Mouse (Mus musculus) gastrocnemius, adult 8-10 months (tissue): Measurements from ENCODE around the gene Slfn5. TPM values are rescaled to one million over a fixed set of nuclear protein-coding genes. Genes with fewer than 3 reads are reported as not detected.
"Not testable (repeated sequence)": the region's sequence is repeated elsewhere in the genome, so short reads cannot be mapped to it uniquely, and the experiment has no call there.

ENCODE experiments used
- DNase-seq, 2 experiments: peaks; one replicate each; pipeline ENCODE4 v3.0.0; 2022; ENCODE audit warnings: low spot score in 2 of 2
- total RNA-seq, 4 experiments: library from RNA; stranded (reverse); gene quantifications; 2 replicates each; pipeline ENCODE4 v1.2.4; 2022

Gene Slfn5
- 10 to 100 TPM; 10.1 to 16.3 (median 12.4) TPM for total RNA-seq

DNA sequence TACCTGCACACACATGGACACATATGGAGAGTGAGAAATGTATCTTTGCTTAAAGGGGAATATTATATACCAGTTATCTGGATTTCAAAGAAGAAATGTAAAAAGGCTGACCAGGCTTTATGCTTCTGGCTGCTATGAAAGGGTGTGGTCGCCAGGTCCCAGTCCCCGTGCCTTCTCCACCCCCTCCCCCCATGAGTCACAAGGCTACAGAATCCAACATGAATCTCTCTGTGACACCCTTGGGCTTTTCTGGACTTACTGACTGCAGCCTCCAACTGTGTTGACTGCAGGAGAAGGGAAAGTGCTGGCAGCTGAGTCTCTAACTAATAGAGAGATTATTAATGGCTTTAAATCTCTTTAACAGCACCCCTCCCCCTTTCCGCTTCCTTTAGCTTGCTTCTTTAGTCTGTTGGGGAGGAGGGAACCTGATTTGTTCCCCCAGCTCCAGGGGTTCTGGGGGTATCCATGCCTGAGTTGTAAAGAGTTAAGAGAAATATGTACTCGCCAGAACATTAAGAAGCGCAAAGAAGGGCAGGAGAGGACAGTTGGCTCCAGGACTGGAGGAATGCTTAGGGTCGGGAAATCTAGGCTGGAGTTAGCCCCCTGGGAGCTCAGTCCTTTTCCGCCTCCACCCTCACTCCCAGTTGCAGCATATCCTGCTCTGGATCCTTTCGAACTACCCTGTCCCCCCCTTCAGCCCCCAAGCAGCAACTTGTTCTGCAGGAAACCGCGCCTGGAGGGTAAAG, at the start of gene Slfn5:
Slfn5 (plus strand) TSS at position 614 of the 746 bp plus-strand sequence.
- DNase-seq = peak; percentile 31 to 54

DNA sequence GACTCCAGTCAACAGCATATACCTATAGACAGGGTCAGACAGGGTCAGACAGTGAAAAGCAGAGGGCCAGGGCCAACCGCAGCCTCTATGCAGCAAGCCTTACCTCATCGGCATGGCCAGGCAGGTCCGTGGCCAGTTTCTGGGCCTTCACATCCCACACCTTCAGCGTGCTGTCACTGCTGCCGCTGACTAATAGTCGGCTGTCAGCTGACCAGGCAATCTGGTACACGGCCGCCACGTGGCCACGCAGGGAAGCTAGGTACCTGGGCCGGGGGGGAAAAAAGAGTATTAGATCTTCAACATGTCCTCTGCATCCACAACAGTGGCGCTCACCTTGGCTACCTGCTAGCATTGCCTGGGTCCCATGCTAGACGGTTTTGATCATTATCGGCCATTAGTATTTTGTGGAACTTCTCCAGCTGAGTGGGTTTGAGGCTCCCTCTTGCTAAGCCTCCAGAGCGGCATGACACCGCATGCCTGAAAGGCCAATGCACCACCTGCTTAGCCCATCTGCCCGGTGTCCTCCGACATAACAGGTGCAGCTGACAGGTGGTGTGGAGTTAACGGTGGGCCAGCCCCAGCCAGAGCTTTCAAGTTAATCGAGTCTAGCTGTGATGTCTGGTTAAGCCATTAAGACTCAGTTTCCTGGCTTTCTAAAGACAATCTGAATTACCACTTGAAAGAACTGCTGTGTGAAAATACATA, 49.4 kb upstream of the Slfn5 start:
- no peak for DNase-seq

DNA sequence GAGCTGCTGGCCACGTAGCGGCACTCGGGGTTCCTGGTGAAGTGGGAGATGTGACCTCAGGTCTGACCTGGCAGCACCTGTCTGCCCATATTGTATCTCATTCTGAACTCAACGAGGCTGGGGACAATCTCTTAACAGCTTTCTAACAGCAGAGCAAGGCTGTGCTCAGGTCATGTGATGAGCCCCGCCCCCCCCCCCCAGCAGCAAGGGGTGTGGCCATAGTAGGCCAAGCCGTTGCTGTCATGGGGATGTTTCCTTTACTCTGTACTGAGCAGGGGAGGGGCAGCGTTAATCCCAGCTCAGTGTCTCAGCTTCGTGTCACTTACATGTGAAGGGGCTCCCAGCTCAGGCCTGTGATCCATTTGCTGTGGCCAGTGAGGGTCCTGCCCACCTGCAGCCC, 46.2 kb upstream of the Slfn5 start:
- no peak for DNase-seq

DNA sequence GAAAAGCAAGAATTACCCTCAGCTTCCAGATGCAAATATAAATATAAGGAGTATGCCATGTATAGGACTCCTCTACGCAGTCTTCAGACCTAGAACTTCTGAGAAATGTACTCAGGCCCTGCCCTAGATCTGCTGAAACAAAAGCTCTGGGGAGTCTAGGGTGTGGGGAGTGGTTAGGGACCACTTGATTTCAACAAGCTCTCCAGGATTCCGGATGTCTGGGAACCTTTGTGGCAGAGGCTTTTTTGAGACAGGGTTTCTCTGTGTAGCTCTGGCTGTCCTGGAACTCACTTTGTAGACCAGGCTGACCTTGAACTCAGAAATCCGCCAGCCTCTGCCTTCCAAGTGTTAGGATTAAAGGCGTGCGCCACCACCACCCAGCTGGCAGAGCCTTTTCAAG, 45.3 kb upstream of the Slfn5 start:
- no peak for DNase-seq

DNA sequence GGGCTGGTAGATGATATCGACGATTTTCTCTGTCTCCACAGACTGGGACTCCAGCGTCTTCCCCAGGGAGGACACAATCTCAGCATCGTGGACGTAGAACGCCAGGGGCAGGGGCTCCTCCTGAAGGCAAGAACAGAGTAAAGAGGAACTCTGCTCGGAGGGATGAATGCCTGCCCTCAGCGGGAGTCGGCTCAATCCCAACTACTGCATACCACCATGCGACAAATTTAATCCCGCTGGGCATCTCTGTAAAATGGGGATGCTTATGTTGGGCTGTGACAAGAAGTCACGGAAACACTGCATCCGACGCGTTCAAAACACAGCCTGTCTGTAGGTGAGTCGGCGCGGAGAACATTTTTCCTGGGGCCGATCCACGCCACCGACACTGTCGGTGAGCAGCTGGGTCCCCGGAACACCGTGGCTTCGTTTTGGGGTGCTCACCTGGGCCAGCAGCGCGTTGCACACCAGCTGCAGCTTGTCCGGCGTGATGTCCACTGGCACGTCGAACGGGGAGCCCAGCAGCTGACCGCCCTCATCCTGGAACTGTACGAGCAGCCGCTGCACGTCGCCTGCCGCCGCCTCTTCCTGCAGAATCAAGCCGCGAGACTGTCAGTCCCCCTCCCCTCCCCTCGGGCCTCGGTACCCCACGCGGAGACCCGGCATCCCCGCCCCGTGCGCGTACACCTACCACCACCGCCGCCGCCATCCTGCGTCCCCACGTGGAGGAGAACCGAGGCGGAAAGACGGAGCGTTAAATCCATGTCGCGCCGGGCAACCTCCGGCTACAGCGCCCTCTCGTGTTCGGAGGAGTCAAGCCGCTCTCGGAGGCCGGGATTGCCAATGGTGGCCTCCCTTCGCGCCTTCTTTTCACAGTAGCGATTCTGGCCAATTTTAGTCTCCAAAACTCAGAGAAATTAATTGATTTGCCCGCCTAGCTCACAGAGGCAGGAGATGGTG, 43.2 kb upstream of the Slfn5 start, which contains the start of gene Nle1:
Nle1 (minus strand) TSS at position 761 of the 957 bp plus-strand sequence.
- DNase-seq = peak; percentile 82 to 83

DNA sequence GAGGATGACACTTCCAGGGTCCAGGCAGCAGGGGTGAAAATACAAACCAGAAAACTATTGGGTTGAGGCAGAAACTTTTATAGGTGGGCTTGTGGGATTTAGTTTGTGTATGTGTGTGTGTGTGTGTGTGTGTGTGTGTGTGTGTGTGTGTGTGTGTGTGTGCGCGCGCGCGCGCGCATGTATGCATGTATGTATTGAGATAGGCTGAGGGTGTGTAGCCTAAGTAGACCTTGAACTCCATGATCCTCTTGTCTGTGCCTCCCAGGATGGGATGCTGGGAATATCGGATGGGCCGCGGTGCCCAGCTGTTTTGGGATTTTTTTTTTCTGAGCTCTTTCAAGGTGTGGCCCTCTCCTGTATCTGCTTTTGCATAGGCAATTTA, 42.5 kb upstream of the Slfn5 start:
- no peak for DNase-seq

DNA sequence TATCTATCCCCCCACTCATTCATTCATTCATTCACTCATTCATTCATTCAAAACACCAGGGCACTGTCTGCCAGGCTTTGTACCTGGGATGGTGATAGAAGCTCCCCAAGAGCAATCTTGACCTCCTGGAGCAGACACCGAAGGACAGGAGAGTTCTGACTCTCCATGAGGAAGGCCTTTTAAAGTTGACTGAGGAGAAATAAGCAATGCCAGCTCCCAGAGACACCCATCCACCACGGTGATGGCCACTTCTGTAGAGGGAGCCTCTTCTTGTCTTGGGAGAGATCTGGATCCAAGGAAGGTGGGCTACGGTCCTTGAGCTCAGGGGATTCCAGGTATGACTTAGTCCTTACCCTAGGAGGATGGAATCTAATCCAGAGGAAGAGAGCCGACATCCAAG, 40.9 kb upstream of the Slfn5 start, which contains the start of gene Unc45b:
Unc45b (plus strand) TSS at position 301 of the 400 bp plus-strand sequence.
- no peak for DNase-seq

DNA sequence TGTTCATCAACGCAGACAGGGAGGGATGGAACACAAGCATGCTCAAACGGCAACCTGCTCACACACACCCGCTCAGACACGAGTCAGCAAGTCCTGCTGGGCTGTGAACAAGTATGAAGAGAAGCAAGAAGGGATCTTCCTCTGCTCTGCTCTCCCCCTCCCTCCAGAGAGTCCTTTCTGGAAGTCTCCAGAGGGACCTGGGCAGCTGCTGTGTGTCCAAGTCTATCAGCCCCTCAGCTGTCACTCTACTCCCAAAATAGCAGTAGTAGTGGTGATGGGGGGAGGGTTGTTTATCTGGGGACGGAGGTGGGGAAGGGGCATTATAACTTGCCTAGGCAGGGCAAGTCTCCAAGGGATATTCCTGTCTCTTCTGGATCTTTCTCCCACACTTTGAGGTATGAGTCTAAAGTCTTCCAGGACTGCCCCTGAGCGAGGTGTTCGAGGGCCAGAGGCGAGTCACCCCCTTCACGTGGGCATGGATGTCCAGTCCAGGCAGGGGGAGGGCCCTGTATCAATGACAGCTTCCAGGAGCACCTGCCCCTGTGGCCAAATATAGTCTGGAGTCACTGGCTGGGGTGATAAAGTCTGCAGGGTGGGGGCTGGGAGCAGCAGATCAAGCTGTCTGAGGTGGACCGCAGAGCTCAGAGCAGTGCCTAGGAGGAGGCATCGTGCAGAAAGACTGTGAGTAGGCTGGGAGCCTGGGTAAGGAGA, 40.3 kb upstream of the Slfn5 start:
- peak; percentile 80 to 87 for DNase-seq

DNA sequence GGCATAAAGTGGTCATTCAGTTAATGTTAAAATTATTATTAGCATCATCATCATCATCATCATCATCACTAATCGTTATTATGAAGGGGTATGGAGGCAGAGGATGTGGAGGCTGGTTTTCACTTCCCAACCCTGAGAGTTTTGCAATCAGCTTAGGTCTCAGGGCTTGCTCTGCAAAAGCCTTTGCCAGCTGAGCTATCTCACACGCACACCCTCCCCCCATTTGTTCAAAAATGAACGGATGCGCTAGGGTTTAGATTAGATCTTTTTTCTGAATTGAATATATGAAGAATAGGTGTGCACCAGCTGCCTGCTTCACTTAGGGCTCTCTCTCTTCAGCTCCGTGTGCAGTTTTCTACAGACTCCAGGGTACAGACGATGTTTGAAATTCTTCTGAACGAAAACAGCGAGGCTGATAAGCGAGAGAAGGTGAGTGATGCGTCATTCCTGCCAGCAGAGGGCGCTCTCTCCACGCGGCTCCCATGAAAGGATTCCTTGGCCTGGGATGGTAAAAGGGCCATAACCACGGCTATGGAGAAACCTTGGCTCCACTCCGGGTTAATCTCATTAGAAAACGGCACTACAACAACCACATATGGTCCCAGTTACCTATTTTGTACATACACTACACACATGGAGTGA, 36.3 kb upstream of the Slfn5 start:
- peak; percentile 34 to 38 for DNase-seq

DNA sequence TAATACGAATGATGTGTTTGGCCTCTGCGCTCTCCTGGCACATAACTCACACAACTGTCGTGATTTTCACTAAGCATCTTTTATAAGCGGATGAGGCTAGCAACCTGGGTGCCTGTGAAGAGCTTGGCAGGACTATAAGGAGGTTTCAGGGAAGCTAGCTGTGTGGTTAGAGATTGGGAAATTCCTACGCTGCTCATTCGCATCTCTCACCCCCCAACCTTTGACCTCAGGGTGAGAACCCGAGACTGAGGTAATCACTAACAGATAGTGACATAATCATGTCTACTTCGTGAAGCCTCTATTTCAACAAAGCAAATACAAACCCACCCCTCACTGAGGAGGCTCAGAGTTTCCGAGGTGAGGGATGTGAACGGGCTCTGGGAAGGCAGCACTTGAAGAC, 30.4 kb upstream of the Slfn5 start:
- no peak for DNase-seq

DNA sequence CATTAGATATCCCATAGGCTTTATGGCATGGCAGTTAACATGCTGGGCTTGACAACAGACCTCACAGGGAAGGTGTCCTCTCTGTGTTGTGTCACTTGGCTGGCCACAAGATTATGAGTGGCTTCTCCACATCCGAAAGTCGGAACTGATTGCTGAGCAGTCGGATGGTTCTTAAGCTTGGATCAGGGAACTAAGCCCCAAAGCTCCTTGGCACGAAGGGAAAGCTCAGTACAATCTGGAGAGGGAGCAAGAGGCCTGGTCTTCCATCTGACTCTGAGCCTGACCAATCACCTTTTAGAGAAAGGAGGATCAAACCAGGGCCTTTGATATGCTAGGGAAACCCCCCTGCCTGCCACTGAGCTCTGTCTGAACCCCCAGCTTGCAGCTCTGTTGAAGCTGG, 29.5 kb upstream of the Slfn5 start:
- DNase-seq = no peak

DNA sequence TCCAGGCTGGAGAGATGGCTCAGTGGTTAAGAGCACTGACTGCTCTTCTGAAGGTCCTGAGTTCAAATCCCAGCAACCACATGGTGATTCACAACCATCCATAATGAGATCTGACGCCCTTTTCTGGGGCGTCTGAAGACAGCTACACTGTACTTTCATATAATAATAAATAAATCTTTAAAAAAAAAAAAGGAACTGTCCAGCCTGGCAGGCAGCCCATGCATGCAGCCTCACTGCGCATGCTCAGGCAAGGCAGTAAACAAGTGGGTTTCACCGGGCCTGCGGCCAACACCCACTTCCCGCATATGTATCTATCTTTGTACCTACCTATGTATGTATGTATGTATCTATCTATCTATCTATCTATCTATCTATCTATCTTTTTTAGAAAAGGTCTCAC, 27.2 kb upstream of the Slfn5 start:
- DNase-seq = not testable (repeated sequence)

DNA sequence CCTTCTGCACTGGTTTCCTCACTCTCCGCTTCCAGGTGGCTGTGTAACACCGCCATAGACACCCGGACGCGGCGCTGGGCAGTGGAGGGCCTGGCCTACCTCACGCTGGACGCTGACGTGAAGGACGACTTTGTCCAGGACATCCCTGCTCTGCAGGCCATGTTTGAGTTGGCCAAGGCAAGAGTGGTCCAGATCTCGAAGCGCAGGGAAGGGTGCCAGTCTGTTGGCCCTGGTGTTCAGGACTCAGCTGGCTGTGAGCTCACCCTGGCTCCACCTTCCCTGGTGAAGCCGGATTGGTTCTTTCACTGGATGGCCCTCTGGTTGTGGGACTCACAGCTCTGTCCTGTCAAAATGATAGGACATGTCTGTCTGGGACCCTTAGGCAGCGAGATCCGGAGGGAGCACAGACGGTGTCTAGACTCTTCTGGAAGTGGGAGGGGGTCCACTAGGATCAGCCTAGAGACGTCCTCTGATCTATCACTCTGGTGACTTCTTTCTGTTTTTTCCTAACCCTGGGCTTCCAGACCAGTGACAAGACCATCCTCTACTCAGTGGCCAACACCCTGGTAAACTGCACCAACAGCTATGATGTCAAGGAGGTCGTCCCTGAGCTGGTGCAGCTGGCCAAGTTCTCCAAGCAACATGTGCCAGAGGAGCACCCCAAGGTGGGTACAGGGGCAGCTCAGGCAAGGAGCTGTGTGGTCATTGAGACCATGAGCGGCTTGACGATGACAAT, 22.1 kb upstream of the Slfn5 start:
- no peak for DNase-seq

DNA sequence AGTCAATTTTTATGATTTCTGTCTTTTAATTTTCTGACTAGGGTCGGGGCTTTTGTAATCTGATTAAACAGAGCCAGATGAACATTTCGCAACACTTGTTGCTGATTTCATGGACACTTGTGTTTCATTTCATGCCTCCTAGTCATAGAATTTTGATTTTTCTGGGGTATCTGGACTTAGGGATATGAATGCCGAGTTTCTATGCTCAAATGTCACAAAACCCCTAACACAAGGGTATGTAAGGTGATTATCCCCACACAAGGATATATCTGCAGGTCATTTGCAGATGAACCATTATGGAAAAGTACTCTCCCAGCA, 21.6 kb upstream of the Slfn5 start:
- DNase-seq = no peak

DNA sequence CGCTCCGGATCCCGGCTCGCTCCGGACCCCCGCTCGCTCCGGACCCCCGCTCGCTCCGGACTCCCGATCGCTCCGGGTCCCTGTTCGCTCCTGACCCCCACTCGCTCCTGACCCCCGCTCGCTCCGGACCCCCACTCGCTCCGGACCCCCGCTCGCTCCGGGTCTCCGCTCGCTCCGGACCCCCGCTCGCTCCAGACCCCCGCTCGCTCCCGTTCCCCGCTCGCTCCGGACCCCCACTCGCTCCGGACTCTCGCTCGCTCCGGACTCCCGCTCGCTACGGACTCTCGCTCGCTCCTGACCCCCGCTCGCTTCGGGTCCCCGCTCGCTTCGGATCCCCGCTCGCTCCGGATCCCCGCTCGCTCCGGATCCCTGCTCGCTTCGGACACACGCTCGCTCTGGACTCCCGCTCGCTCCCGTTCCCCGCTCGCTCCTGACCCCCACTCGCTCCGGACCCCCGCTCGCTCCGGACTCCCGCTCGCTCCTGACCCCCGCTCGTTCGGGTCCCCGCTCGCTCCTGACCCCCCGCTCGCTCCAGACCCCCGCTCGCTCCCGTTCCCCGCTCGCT, 20.7 kb upstream of the Slfn5 start:
- DNase-seq = not testable (repeated sequence)

DNA sequence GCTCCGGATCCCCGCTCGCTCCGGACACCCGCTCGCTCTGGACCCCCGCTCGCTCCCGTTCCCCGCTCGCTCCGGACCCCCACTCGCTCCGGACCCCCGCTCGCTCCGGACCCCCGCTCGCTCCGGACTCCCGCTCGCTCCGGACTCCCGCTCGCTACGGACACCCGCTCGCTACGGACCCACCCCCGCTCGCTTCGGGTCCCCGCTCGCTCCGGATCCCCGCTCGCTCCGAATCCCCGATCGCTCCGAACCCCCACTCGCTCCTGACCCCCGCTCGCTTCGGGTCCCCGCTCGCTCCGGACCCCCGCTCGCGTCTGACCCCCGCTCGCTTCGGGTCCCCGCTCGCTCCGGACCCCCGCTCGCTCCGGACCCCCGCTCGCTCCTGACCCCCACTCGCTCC, 20.0 kb upstream of the Slfn5 start:
- not testable (repeated sequence) for DNase-seq

DNA sequence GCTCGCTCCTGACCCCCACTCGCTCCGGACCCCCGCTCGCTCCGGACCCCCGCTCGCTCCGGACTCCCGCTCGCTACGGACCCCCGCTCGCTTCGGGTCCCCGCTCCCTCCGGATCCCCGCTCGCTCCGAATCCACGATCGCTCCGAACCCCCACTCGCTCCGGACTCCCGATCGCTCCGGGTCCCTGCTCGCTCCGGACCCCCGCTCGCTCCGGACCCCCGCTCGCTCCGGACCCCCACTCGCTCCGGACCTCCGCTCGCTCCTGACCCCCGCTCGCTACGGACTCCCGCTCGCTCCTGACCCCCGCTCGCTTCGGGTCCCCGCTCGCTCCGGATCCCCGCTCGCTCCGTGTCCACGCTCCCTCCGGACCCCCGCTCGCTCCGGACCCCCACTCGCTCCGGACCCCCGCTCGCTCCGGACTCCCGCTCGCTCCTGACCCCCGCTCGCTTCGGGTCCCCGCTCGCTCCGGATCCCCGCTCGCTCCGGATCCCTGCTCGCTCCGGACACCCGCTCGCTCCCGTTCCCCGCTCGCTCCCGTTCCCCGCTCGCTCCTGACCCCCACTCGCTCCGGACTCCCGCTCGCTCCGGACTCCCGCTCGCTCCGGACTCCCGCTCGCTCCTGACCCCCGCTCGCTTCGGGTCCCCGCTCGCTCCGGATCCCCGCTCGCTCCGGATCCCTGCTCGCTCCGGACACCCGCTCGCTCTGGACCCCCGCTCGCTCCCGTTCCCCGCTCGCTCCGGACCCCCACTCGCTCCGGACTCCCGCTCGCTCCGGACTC, 19.3 kb upstream of the Slfn5 start:
- DNase-seq = not testable (repeated sequence)

DNA sequence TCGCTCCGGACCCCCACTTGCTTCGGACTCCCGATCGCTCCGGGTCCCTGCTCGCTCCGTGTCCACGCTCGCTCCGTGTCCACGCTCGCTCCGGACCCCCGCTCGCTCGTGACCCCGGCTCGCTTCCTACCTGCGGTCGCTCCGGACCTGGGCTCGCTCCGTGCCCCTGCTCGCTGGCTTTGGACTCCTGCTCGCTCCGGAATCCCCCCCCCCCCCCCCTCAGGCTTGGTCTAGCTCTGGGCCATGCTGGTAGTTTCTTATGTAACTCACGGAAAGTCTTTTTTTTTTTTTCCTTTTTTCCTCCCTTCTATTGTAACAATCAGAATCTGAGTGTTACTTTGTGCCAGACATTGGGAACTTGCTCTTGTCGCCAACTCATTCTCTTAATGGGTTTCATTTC, 18.0 kb upstream of the Slfn5 start:
- DNase-seq = no peak

DNA sequence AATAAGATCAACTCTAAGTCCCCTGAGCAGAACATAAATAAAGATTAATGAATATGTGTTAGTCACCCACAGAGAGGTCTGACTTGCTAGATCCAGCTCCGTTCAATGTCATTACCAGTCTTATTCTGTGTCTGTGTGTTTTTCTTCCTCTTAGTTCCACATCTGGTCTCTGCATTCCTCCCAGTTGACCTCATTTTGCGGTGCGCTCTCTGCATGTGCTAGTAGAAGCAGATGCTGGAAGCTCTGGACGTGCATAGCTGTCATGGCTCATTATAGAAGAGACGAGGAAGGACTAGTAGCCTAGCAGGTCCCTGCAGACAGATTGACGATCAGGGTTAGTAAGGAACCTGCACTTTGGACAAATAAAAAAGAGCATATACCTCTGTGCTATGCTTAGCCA, 7.8 kb upstream of the Slfn5 start:
- no peak for DNase-seq
